ENCODE assay signal across 9 mouse cellular contexts in the genomic region with DNA sequence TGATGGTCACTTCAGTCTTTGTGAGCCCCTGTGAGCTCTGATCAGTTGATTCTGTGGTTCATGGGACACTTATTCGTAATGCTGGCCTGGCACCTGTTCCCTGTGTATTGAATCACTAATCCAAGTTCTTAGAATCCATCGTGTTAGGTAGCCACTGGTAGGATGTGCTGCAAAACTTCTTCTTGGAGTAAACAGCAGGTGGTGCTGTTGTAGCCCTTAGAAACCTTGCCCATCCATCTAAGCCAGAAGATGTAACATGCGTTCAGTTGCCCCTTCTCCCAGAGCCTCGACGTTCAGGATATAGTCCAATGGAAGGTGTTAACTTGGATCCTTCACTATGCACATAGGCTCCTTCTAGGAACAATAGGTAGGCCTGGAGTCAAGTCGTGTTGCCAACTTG. TPM values are rescaled to one million over a fixed set of nuclear protein-coding genes. Genes with fewer than 3 reads are reported as not detected.
DNase-seq lines count a peak whose midpoint lies in the region; ATAC-seq lines count a peak whose summit lies in the region.
"Had no signal": no experiment of that assay in that cellular context is flagged by ENCODE, and none has a peak within 500 bp of the region (broad histone marks: within the 10 kb centered on the region; RNA-seq: fewer than 3 reads in every experiment).

No protein-coding gene starts in this region.

- no peaks in the 10 kb centered on the region for H3K27me3 ChIP-seq in neural tube, embryonic 12.5 days (replicated peaks)
- no peaks in the 10 kb centered on the region for H3K27me3 ChIP-seq in limb, embryonic 10.5 days (ENCODE audit: low read depth, poor library complexity, severe bottlenecking)
- H3K27me3 ChIP-seq in heart, embryonic 12.5 days (replicated peaks): 0 out of 2 replicates have a peak, but pooled peaks cover 5% of the 10 kb centered on the region

- peaks cover 42% of the 10 kb centered on the region for H3K36me3 ChIP-seq in neural tube, embryonic 12.5 days
- peaks cover 53% of the 10 kb centered on the region for H3K36me3 ChIP-seq in limb, embryonic 10.5 days
- H3K36me3 ChIP-seq in heart, embryonic 12.5 days: peaks cover 14% of the 10 kb centered on the region

- H3K4me1 ChIP-seq in neural tube, embryonic 12.5 days: peaks cover 13% of the 10 kb centered on the region
- peaks cover 17% of the 10 kb centered on the region for H3K4me1 ChIP-seq in limb, embryonic 10.5 days
- H3K4me1 ChIP-seq in heart, embryonic 12.5 days (replicated peaks): peaks cover 11% of the 10 kb centered on the region

- H3K27ac ChIP-seq in neural tube, embryonic 12.5 days: no peak overlapping the region
- no peak overlapping the region for H3K27ac ChIP-seq in limb, embryonic 10.5 days
- H3K27ac ChIP-seq in heart, embryonic 12.5 days (ENCODE audit: poor library complexity, severe bottlenecking): no peak overlapping the region

- H3K4me3 ChIP-seq in neural tube, embryonic 12.5 days: no peak overlapping the region
- H3K4me3 ChIP-seq in limb, embryonic 10.5 days: 0 out of 2 replicates have a peak overlapping the region, but pooled peaks have one; percentile 3
- no peak overlapping the region for H3K4me3 ChIP-seq in heart, embryonic 12.5 days

- DNase-seq in adrenal gland, postnatal 14 days: peak; percentile 15
- no peak for DNase-seq in adrenal gland, postnatal 36 days
- DNase-seq in neural tube, embryonic 10.5 days (ENCODE audit: extremely low spot score, low spot score): no peak
- no peak for DNase-seq in limb, embryonic 10.5 days (ENCODE audit: low spot score)
- DNase-seq in thymus, postnatal 14 days: peak; percentile 40
- DNase-seq in right cerebral cortex, postnatal 25 days: no peak

- peak overlapping the region; percentile 76 for H3K4me2 ChIP-seq in neural tube, embryonic 12.5 days (replicated peaks)
- H3K4me2 ChIP-seq in heart, embryonic 12.5 days: no peak overlapping the region

- H3K9ac ChIP-seq in neural tube, embryonic 12.5 days: no peak overlapping the region
- no peak overlapping the region for H3K9ac ChIP-seq in heart, embryonic 12.5 days

- peaks cover 6% of the 10 kb centered on the region for H3K9me3 ChIP-seq in neural tube, embryonic 12.5 days
- H3K9me3 ChIP-seq in limb, embryonic 10.5 days (replicated peaks): no peaks in the 10 kb centered on the region
- H3K9me3 ChIP-seq in heart, embryonic 12.5 days (replicated peaks): no peaks in the 10 kb centered on the region

- ATAC-seq in neural tube, embryonic 12.5 days (ENCODE audit: low FRiP score, low read depth): no peak
- no peak for ATAC-seq in heart, embryonic 12.5 days (ENCODE audit: insufficient number of reproducible peaks, low FRiP score)
- ATAC-seq: inflammation-experienced regulatory T-cells, adult 6 months had no signal

- WGBS in neural tube, embryonic 12.5 days: 93% methylated on average over 6 of the region's 6 CpGs
- 89% methylated on average over 6 of the region's 6 CpGs for WGBS in limb, embryonic 10.5 days
- 83% methylated on average over 6 of the region's 6 CpGs for WGBS in heart, embryonic 12.5 days

RNA-seq across cellular contexts. Expression of gene Zfp386, which starts 2.2 kb away (rescaled TPM):
- total RNA-seq in adrenal gland, postnatal 14 days (2021): 33.8 and 43.3 TPM in 2 replicates
- total RNA-seq in adrenal gland, postnatal 36 days (2021): 10 to 100 TPM; 25.6 to 28.8 TPM
- polyA plus RNA-seq in neural tube, embryonic 12.5 days (2016; fragmentation: Nextera tagmentation; extraction: Ambion mirVana): 58.1 and 64.8 TPM in 2 replicates
- polyA plus RNA-seq in limb, embryonic 10.5 days (2016; fragmentation: Nextera tagmentation; extraction: Ambion mirVana): 51.6 and 59.9 TPM in 2 replicates
- 29.2 and 32.2 TPM in 2 replicates for polyA plus RNA-seq in heart, embryonic 12.5 days (2016; fragmentation: Nextera tagmentation; extraction: Ambion mirVana)

RNA-seq across cellular contexts. Expression of gene Vipr2, which starts 27.8 kb away (rescaled TPM):
- total RNA-seq in adrenal gland, postnatal 14 days (2021): 0.96 and 1.4 TPM in 2 replicates
- total RNA-seq in adrenal gland, postnatal 36 days (2021): under 1 TPM; 0.86 to 0.99 TPM
- 0.63 and 0.85 TPM in 2 replicates for polyA plus RNA-seq in neural tube, embryonic 12.5 days (2016; fragmentation: Nextera tagmentation; extraction: Ambion mirVana)
- polyA plus RNA-seq in limb, embryonic 10.5 days (2016; fragmentation: Nextera tagmentation; extraction: Ambion mirVana): 0.82 and 1.8 TPM in 2 replicates
- polyA plus RNA-seq in heart, embryonic 12.5 days (2016; fragmentation: Nextera tagmentation; extraction: Ambion mirVana): 0.70 and 1.2 TPM in 2 replicates

Comparison
In these comparisons a context has a peak if more than half of its experiments do, and no peak if none do; other contexts are left out.
1. DNase-seq: peak in adrenal gland, postnatal 14 days (single experiment) and thymus, postnatal 14 days (single experiment); none in adrenal gland, postnatal 36 days (0 of 2), neural tube, embryonic 10.5 days (single experiment), limb, embryonic 10.5 days (single experiment) and right cerebral cortex, postnatal 25 days (single experiment).